Mouse (Mus musculus): Measurements from ENCODE around the gene Slc6a18. TPM values are rescaled to one million over a fixed set of nuclear protein-coding genes. Genes with fewer than 3 reads are reported as not detected.

Gene Slc6a18
- not detected in 2 replicates for polyA plus RNA-seq (2016; fragmentation: Nextera tagmentation; extraction: Ambion mirVana)

DNA sequence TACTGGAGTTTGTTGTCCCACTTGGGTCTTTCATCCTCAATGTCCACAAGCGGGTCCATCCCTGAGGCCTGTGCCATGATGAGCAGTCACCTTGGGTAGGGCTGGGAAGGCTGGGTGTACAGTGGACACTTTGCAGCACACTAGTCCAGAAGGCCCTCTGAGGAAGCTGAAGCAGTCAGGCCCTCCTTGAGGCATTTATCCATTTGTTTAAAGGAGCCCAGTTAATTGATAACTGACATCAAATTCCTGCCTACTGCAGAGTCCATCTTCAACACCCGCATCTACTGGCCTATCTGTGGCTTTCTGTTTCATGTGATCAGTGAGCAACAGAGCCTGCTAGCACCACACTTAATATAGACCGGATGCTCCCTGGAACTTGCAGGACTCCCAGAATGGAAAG is at the start of gene Slc6a18:
TSS of gene Slc6a18 (minus strand) at position 171 of the 400 bp plus-strand sequence.
- no peak within 1 kb of the TSS for H3K9ac ChIP-seq
- 0 out of 2 replicates have a peak, but pooled peaks cover 6% of the 10 kb centered on the region for H3K27me3 ChIP-seq (replicated peaks)
- H3K36me3 ChIP-seq: no peaks in the 10 kb centered on the region
- H3K4me2 ChIP-seq: no peak within 1 kb of the TSS
- ATAC-seq: no peak
- peaks cover 6% of the 10 kb centered on the region; the same call in 1 of the 2 replicates for H3K4me1 ChIP-seq
- no peak within 1 kb of the TSS for H3K4me3 ChIP-seq
- 65% methylated on average over 3 of the region's 3 CpGs for WGBS (ENCODE audit: insufficient replicate concordance)
- no peak within 1 kb of the TSS for H3K27ac ChIP-seq
- no peaks in the 10 kb centered on the region for H3K9me3 ChIP-seq (replicated peaks)

DNA sequence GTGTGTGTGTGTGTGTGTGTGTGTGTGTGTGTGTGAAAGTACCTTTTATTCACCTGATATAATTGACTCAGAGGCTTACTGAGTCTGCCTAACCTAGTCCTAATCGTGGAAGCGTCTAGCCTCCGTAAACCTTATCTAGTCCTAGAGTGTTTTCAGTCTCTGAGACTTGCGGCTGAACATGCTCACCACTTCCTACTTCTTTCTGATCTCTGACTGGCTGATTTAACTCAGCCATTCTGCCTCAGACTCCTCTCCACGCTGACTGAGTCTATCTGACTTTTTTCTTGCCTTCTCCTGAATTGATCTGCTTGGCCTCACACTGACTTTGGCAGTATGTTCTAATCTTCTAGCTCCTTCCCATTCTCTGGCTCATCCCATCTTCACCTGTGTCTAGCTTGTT is 47.5 kb upstream of the Slc6a18 start:
- H3K27ac ChIP-seq: no peak overlapping the region
- ATAC-seq: no peak
- no peaks in the 10 kb centered on the region for H3K36me3 ChIP-seq
- H3K4me3 ChIP-seq: no peak overlapping the region
- peaks cover 15% of the 10 kb centered on the region for H3K27me3 ChIP-seq (replicated peaks)
- H3K9ac ChIP-seq: no peak overlapping the region
- H3K4me2 ChIP-seq: no peak overlapping the region
- no peaks in the 10 kb centered on the region for H3K9me3 ChIP-seq (replicated peaks)
- no peaks in the 10 kb centered on the region for H3K4me1 ChIP-seq
- 29% methylated on average over 5 of the region's 5 CpGs for WGBS (ENCODE audit: insufficient replicate concordance)

DNA sequence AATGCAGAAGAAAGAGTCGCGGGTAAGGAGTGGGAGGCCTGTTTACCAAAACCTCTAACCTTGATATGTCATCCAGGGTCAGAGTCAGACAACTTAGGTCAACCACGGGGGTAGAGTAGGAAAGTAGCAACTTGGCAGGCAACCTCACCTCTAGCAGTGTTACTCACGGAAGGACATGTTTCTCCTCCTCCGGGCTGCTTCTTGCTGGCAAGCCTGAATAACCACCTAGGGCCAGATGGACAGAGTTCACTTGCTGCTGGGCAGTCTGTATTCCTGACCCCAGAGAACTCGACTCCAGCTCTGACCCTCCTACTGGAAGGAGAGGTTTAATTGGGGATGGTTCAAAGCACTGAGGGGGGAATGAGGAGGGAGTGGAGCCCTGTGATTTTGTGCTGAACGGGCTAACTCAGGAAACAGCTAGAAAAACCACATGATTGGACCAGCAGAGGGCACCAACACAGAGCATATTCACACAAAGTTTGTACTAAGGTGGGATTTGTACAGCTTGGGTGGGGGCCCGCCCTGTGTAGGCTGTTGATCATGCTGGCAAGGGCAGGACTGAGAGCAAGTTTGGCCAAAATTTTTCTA is 45.4 kb upstream of the Slc6a18 start:
- Histone ChIP-seq H3K36me3 (no peaks in the 10 kb centered on the region), H3K4me3 (no peak overlapping the region), H3K27ac (no peak overlapping the region), H3K4me1 (no peaks in the 10 kb centered on the region), H3K27me3 (replicated peaks) (no peaks in the 10 kb centered on the region; the same call in 1 of the 2 replicates), H3K9ac (no peak overlapping the region), H3K4me2 (no peak overlapping the region), H3K9me3 (replicated peaks) (no peaks in the 10 kb centered on the region)
- ATAC-seq: no peak
- WGBS (ENCODE audit: insufficient replicate concordance): 34% methylated on average over 8 of the region's 8 CpGs

DNA sequence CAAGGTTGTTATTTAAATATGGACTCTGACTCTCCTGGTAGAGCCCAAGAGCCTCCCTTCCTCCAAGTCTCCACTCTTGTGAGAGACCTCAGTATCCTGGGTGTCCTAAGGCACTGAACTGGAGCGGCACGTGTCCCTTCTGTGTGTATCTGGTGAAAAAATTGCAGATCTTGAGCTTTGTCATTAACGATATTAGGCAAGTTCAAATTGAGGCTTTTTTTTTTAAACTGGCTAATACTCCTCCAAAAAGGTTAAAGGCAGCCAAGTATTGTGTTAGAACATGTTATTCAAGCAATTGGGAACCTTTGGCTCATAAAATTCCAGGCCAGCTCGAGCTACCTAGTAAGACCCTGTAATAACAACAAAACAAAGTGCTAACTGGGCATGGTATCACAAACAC is 42.4 kb upstream of the Slc6a18 start:
- ATAC-seq: no peak
- 67% methylated on average over 4 of the region's 4 CpGs for WGBS (ENCODE audit: insufficient replicate concordance)
- no peak overlapping the region for H3K27ac ChIP-seq
- no peak overlapping the region for H3K9ac ChIP-seq
- no peaks in the 10 kb centered on the region for H3K9me3 ChIP-seq (replicated peaks)
- no peak overlapping the region for H3K4me2 ChIP-seq
- no peak overlapping the region for H3K4me3 ChIP-seq
- H3K27me3 ChIP-seq (replicated peaks): no peaks in the 10 kb centered on the region; the same call in 1 of the 2 replicates
- no peaks in the 10 kb centered on the region for H3K4me1 ChIP-seq
- H3K36me3 ChIP-seq: no peaks in the 10 kb centered on the region

DNA sequence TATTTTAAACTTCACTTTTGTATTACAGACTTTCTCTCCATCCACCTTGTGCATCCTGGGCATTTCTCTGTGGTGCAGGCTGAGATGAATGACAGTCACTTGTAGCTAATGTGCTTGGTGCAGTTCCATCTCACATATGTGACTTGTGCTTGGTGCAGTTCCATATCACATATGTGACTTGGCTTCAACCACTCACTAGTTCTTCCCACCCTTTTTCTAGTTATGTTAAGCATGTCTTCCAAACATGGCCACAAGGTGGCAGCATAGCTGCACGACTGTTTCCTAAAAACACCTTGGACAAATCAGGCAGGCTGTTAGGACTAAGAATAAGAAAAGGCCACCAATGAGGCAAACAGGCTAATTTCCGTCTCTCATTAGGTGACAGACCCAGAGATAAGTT is 40.4 kb upstream of the Slc6a18 start:
- Histone ChIP-seq H3K27me3 (replicated peaks) (no peaks in the 10 kb centered on the region; the same call in 1 of the 2 replicates), H3K4me1 (no peaks in the 10 kb centered on the region), H3K27ac (no peak overlapping the region), H3K36me3 (no peaks in the 10 kb centered on the region), H3K4me2 (no peak overlapping the region), H3K4me3 (no peak overlapping the region), H3K9me3 (replicated peaks) (no peaks in the 10 kb centered on the region), H3K9ac (no peak overlapping the region)
- 1% methylated on average over 2 of the region's 2 CpGs for WGBS (ENCODE audit: insufficient replicate concordance)
- no peak for ATAC-seq

DNA sequence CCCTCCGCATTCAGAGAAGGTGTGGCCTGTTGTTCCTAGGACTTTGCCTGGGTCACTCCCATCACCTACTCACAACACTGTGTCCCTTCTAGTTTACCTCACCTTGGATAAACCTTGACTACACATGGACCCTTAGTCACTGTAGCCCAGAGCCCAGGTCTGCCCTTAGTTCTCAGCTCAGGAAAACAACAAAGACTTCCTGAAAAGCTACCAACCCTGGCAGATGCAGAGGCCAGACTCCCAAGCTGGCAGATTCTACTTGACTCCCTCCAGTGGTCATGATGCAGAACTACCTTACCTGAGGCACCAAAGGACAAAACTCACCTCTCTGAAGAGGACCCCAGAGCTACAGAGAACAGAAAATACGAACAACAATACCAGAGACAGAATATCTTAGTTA is 36.2 kb upstream of the Slc6a18 start:
- Histone ChIP-seq H3K27ac (no peak overlapping the region), H3K4me1 (no peaks in the 10 kb centered on the region), H3K27me3 (replicated peaks) (peaks cover 4% of the 10 kb centered on the region; the same call in 1 of the 2 replicates), H3K4me2 (no peak overlapping the region), H3K9ac (no peak overlapping the region), H3K36me3 (no peaks in the 10 kb centered on the region), H3K9me3 (replicated peaks) (no peaks in the 10 kb centered on the region), H3K4me3 (no peak overlapping the region)
- WGBS (ENCODE audit: insufficient replicate concordance): 37% methylated on average over 2 of the region's 2 CpGs
- ATAC-seq: no peak

DNA sequence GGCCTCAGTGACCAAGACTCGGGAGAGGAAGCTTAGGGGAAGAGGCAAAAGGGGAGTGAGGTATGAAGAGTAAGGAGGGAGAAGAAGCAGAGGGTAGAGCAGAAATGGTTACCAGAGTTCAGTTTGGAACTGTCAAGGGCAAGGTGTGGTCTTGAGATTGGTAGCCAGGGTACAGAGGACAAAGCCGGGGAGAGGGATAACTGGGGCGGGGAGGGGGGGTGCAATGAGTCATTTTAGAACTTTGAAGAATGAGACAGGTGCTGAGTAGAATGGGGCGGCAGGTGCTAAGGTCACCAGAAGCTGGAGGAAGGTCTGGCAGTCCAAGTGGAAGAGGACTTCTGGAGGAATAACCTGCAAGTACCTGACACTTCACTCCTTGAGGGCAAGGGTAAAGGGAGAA is 35.4 kb upstream of the Slc6a18 start:
- ATAC-seq: no peak
- H3K36me3 ChIP-seq: no peaks in the 10 kb centered on the region
- H3K4me2 ChIP-seq: no peak overlapping the region
- H3K27ac ChIP-seq: no peak overlapping the region
- no peak overlapping the region for H3K4me3 ChIP-seq
- 34% methylated on average over 4 of the region's 4 CpGs for WGBS (ENCODE audit: insufficient replicate concordance)
- H3K27me3 ChIP-seq (replicated peaks): peaks cover 4% of the 10 kb centered on the region; the same call in 1 of the 2 replicates
- no peak overlapping the region; the same call in 1 of the 2 replicates for H3K9ac ChIP-seq
- no peaks in the 10 kb centered on the region for H3K9me3 ChIP-seq (replicated peaks)
- H3K4me1 ChIP-seq: no peaks in the 10 kb centered on the region

DNA sequence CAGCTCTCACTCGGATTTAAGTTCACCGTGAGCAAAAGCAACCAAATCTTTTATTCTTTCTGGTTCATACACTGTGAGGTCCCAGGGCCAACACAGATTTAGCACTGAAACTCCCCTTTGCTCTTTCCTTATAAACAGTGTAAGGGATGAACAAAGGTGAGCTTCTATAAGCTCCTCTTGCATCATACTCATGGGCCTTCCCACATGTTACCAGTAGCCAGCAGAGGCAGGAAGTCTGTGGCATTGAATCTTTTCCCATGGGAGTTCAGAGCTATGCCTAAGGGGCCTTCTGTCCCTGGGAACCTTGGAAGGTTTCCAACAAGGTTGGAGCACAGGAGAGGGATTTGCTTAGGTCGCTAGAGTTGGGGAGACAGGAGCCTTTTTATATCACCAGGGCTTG is 34.4 kb upstream of the Slc6a18 start:
- ATAC-seq: no peak
- Histone ChIP-seq H3K4me1 (no peaks in the 10 kb centered on the region), H3K4me2 (no peak overlapping the region), H3K36me3 (no peaks in the 10 kb centered on the region), H3K27ac (no peak overlapping the region), H3K4me3 (no peak overlapping the region), H3K9ac (no peak overlapping the region), H3K27me3 (replicated peaks) (peaks cover 4% of the 10 kb centered on the region; the same call in 1 of the 2 replicates), H3K9me3 (replicated peaks) (no peaks in the 10 kb centered on the region)
- WGBS (ENCODE audit: insufficient replicate concordance): 59% methylated on average over 3 of the region's 3 CpGs

DNA sequence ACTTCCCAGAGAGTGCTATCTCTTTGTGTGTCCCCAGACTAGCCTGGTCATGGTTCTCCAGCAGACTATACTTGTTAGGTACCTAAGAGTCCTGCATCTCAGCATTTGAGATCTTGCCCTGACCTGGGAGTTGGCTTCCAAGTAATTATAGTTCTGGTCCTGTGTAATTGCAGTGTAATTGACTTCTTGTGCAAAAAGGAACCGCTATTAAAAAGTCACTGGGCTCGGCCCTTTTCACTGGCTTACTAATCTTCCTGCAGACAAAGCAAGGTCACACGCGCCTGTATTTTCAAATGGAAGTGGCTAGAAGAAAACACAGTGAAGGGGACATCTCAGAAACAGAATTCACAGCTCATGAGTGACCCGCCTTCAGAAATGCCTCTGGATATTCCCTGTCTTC is 34.0 kb upstream of the Slc6a18 start:
- Histone ChIP-seq H3K4me3 (no peak overlapping the region), H3K27ac (no peak overlapping the region), H3K4me1 (no peaks in the 10 kb centered on the region), H3K36me3 (no peaks in the 10 kb centered on the region), H3K4me2 (no peak overlapping the region), H3K27me3 (replicated peaks) (peaks cover 4% of the 10 kb centered on the region; the same call in 1 of the 2 replicates), H3K9me3 (replicated peaks) (no peaks in the 10 kb centered on the region), H3K9ac (no peak overlapping the region)
- no peak for ATAC-seq
- 69% methylated on average over 5 of the region's 5 CpGs for WGBS (ENCODE audit: insufficient replicate concordance)

DNA sequence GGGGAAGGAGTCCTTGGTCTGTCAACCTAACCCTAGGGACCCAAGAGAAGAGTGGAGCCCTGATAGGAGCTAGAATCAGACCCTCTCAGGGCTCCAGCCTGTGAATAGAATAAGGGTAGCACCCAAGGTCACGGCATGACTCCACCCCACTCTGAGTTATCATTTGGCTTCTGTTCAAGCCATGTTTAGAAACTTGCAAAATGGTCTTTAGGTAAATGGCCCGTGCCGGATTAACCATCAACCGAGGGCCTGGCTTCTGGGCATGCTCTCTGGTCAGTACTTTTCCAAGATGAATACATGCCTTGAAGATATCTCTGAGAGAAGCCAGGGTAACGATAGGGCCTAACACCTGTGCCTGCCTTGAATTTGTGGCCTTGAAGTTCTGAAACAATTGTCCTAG is 33.4 kb upstream of the Slc6a18 start:
- H3K36me3 ChIP-seq: no peaks in the 10 kb centered on the region
- 76% methylated on average over 5 of the region's 5 CpGs for WGBS (ENCODE audit: insufficient replicate concordance)
- H3K4me1 ChIP-seq: no peaks in the 10 kb centered on the region
- no peak overlapping the region for H3K4me2 ChIP-seq
- ATAC-seq: no peak
- H3K27ac ChIP-seq: no peak overlapping the region
- no peaks in the 10 kb centered on the region for H3K9me3 ChIP-seq (replicated peaks)
- no peak overlapping the region for H3K4me3 ChIP-seq
- no peak overlapping the region for H3K9ac ChIP-seq
- H3K27me3 ChIP-seq (replicated peaks): peaks cover 4% of the 10 kb centered on the region; the same call in 1 of the 2 replicates

DNA sequence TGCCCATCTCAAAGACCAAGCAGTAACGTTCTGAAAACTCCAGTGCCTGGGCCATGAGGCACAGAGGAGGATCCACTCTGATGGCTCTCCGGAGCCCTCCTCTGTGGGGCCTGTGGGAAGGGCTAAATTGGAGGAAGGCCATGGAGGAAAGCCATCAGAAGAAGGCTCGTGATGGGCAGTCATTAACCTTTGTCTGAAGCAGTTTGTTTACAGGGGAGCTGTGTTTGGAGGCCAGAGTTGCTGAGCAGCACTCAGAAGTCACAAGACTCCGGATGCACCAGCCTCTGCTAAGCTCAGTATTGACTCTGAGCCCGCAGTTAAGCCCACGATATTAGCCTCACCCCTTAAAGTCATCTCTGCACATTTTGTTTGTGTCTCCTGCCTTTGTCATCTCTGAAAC is 31.7 kb upstream of the Slc6a18 start:
- no peak for ATAC-seq
- no peaks in the 10 kb centered on the region for H3K9me3 ChIP-seq (replicated peaks)
- WGBS (ENCODE audit: insufficient replicate concordance): 39% methylated on average over 6 of the region's 6 CpGs
- no peaks in the 10 kb centered on the region for H3K36me3 ChIP-seq
- no peak overlapping the region for H3K27ac ChIP-seq
- H3K4me3 ChIP-seq: no peak overlapping the region
- H3K27me3 ChIP-seq (replicated peaks): peaks cover 4% of the 10 kb centered on the region; the same call in 1 of the 2 replicates
- H3K9ac ChIP-seq: no peak overlapping the region
- H3K4me1 ChIP-seq: no peaks in the 10 kb centered on the region
- H3K4me2 ChIP-seq: no peak overlapping the region

DNA sequence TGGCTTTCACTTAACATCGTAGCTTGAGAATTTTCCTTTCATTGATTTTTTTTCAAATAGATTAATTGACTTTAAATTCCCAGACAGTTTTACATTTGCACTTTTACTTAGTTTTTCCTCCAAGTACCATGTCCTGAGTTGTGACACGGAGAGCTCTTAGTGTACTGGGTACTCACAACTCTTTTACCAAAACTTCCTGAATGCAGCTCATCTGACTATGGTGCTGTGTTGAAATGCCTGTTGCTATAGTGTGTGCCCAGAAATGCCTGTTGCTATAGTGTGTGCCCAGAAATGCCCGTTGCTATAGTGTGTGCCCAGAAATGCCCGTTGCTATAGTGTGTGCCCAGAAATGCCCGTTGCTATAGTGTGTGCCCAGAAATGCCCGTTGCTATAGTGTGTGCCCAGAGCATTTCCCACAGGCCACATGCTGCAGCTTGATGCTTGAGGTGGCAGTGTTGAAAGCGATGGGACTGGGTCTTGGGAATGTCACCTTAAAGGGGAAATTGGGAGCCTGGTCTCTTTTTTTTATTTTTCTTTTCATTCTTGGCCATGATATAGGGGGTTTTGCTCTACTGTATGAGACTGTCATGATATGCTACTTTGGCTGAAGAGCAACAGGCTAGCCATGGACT is 27.0 kb upstream of the Slc6a18 start, which contains the start of gene Slc6a19:
TSS of gene Slc6a19 (minus strand) at position 172 of the 632 bp plus-strand sequence.
- Histone ChIP-seq H3K27ac (no peak within 1 kb of the TSS), H3K36me3 (no peaks in the 10 kb centered on the region), H3K4me2 (no peak within 1 kb of the TSS), H3K4me1 (no peaks in the 10 kb centered on the region), H3K9ac (no peak within 1 kb of the TSS), H3K4me3 (no peak within 1 kb of the TSS), H3K27me3 (replicated peaks) (peaks cover under 1% of the 10 kb centered on the region; the same call in 1 of the 2 replicates), H3K9me3 (replicated peaks) (no peaks in the 10 kb centered on the region)
- WGBS (ENCODE audit: insufficient replicate concordance): 65% methylated on average over 7 of the region's 7 CpGs
- ATAC-seq: no peak
